Mouse (Mus musculus): ENCODE results near the gene Mtmr4. TPM values are rescaled to one million over a fixed set of nuclear protein-coding genes. Genes with fewer than 3 reads are reported as not detected.

The Mtmr4 gene
- polyA plus RNA-seq, 1 experiment from 2014 or later: 14.3 TPM

DNA sequence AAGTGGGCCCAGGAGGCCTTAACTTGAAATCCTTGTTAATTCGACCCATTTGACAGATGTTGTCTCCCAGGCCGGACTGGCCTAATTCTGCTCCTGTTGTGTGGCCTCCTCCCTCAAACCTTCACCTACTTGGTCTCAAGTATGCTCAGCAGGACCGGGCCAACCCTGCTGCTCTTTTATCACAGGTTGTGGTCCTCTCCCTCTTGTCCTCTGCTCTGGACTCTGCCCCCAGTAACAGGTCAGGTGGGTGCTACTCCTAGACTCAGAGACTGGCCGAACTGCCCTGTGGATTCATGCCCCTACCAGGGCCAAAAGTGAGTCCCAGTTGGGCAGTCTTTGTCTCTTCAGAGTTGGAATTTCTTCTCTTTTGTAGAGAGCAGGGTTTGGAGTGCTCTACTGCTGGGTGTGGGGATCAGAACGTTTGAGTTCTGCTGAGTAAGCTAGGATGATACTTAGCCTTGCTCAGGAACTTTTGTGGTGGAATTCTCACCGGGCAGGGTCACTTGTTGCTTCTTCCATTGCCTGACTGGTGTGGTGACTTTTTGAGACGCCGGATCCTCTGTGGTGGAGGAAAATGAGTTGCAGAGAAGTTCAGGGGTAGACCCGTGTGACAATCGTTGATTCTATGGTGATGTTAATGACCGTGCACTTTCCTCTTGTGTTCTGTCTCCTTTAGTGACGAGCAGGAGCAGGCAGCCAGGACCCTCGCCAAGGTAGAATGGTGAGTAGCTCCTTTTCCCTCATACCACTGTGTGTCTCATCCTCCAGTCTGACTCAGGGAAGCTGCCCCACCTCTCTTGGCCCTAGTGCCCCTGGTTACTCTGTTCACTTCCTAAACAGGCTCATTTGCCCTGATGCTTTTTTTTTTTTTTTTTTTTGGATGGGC lies 994 bp downstream of the Mtmr4 start:
- peaks cover 23 to 43% of the 10 kb centered on the region in 2 experiments for H3K4me1 ChIP-seq (ENCODE audit: control insufficient read depth in 2 of 2, insufficient read depth in 2 of 2, low read length in 2 of 2)
- H3K4me2 ChIP-seq (ENCODE audit: low read length): peak overlapping the region; percentile 76
- peak overlapping the region; percentile 76 to 86 for H3K4me3 ChIP-seq (ENCODE audit: control insufficient read depth in 1 of 2, insufficient read depth in 1 of 2, low read depth in 1 of 2, low read length in 2 of 2)
- 40% methylated on average over 13 of the region's 13 CpGs for WGBS
- peak overlapping the region; percentile 84 to 92 for H3K27ac ChIP-seq (replicated peaks in 1 of 2; ENCODE audit: control insufficient read depth in 1 of 2, insufficient read depth in 1 of 2, low read depth in 2 of 2, low read length in 2 of 2)
- H3K36me3 ChIP-seq (ENCODE audit: control insufficient read depth, insufficient read depth, low read length): peaks cover 24% of the 10 kb centered on the region
- peak overlapping the region; percentile 84 for H3K9ac ChIP-seq (ENCODE audit: low read length)
- H3K9me3 ChIP-seq (ENCODE audit: control insufficient read depth, low read length): no peaks in the 10 kb centered on the region
- no peaks in the 10 kb centered on the region for H3K27me3 ChIP-seq (ENCODE audit: control insufficient read depth, insufficient read depth, low read length)
- ATAC-seq (ENCODE audit: insufficient number of reproducible peaks, insufficient read depth, low FRiP score, low read depth): no peak

DNA sequence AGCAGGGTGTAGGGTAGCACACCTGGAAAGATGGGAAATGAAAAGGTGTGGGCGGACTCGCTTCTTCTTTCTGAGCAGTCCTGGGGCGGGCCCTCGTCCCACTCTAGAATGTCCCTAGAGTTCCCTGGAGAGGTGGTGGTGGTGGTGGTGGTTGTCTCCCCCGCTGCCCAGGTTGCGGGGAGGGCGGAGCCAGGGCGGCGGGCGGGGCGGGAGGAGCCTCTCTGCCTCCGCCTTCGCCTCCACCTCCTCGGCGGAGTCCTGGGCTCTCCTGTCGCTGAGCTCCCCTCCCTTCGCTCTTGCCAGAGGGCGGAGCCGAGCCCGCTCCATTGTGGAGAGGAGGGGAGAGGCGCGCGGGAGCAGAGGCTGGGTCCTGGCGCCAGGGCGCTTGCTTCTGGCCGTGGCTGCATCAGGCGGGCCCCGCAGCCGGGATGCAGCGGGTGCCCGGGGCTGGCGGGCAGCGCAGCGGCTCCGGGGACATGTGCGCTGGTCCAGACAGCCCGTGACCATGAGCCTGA lies 3.4 kb downstream of the Mtmr4 start:
- WGBS: 1% methylated on average over 34 of the region's 37 CpGs

DNA sequence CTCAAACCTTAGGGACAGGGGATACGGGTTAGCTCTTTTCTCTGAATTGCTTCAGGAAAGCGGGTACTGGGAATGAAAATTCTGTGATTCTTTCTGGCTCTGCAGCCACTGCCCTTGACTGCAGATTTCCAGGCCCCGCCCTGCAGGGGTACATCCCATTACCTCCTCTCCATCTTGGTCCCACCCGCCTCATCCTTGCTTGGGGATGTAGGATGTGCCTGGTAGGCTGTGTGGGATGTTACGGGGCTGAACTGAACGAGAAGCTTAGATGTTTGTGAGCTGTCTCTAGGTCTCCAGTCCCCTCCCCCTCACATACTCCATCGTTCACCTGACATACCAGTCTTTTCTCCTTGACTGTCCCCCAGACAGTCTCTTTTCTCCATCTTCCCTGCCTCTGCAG lies 4.0 kb downstream of the Mtmr4 start:
- no peaks in the 10 kb centered on the region for H3K27me3 ChIP-seq (ENCODE audit: control insufficient read depth, insufficient read depth, low read length)
- peak overlapping the region in 1 of 2 experiments; percentile 57; a peak in 1 of 4 replicates for H3K27ac ChIP-seq (replicated peaks in 1 of 2; ENCODE audit: control insufficient read depth in 1 of 2, insufficient read depth in 1 of 2, low read depth in 2 of 2, low read length in 2 of 2)
- ATAC-seq (ENCODE audit: insufficient number of reproducible peaks, insufficient read depth, low FRiP score, low read depth): no peak
- H3K9ac ChIP-seq (ENCODE audit: low read length): peak overlapping the region; percentile 84
- H3K9me3 ChIP-seq (ENCODE audit: control insufficient read depth, low read length): no peaks in the 10 kb centered on the region
- peaks cover 17 to 29% of the 10 kb centered on the region in 2 experiments for H3K4me1 ChIP-seq (ENCODE audit: control insufficient read depth in 2 of 2, insufficient read depth in 2 of 2, low read length in 2 of 2)
- peak overlapping the region; percentile 67 to 74 for H3K4me3 ChIP-seq (ENCODE audit: control insufficient read depth in 1 of 2, insufficient read depth in 1 of 2, low read depth in 1 of 2, low read length in 2 of 2)
- peaks cover 54% of the 10 kb centered on the region for H3K36me3 ChIP-seq (ENCODE audit: control insufficient read depth, insufficient read depth, low read length)
- peak overlapping the region; percentile 93 for H3K4me2 ChIP-seq (ENCODE audit: low read length)
- WGBS: 13% methylated on average over 7 of the region's 7 CpGs

More for the DNA sequence above, 3.4 kb downstream of the Mtmr4 start:
- peak; percentile 57 for ATAC-seq (ENCODE audit: insufficient number of reproducible peaks, insufficient read depth, low FRiP score, low read depth)
- Histone ChIP-seq H3K4me3 (ENCODE audit: control insufficient read depth in 1 of 2, insufficient read depth in 1 of 2, low read depth in 1 of 2, low read length in 2 of 2) (peak overlapping the region; percentile 67 to 74), H3K4me2 (ENCODE audit: low read length) (peak overlapping the region; percentile 93), H3K9ac (ENCODE audit: low read length) (peak overlapping the region; percentile 84), H3K36me3 (ENCODE audit: control insufficient read depth, insufficient read depth, low read length) (peaks cover 48% of the 10 kb centered on the region), H3K27ac (replicated peaks in 1 of 2; ENCODE audit: control insufficient read depth in 1 of 2, insufficient read depth in 1 of 2, low read depth in 2 of 2, low read length in 2 of 2) (peak overlapping the region in 1 of 2 experiments; percentile 57; a peak in 2 of 4 replicates), H3K9me3 (ENCODE audit: control insufficient read depth, low read length) (no peaks in the 10 kb centered on the region), H3K4me1 (ENCODE audit: control insufficient read depth in 2 of 2, insufficient read depth in 2 of 2, low read length in 2 of 2) (peaks cover 17 to 33% of the 10 kb centered on the region in 2 experiments), H3K27me3 (ENCODE audit: control insufficient read depth, insufficient read depth, low read length) (no peaks in the 10 kb centered on the region)

DNA sequence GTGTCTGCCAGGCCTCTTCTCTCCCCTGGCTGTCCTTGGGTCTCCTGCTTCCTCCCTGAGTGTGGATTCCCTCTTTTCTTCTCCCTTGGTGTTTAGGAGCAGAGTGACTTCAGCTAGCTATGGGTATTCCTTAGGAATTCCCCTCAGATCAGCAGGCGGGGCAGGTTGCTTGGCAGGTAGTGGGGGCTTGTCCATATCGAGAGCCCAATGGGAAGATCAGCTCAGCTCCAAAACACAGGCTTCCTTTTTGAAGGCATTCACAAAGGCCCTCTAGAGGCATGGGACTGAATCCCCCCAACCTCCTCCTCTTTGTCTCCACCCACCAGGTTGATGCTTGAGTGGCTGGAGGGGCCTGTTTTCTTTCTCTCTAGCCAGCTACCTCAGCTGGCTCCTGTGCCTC lies 4.5 kb downstream of the Mtmr4 start:
- Histone ChIP-seq H3K4me1 (ENCODE audit: control insufficient read depth in 2 of 2, insufficient read depth in 2 of 2, low read length in 2 of 2) (peaks cover 17 to 29% of the 10 kb centered on the region in 2 experiments), H3K27me3 (ENCODE audit: control insufficient read depth, insufficient read depth, low read length) (no peaks in the 10 kb centered on the region), H3K9ac (ENCODE audit: low read length) (peak overlapping the region; percentile 84), H3K9me3 (ENCODE audit: control insufficient read depth, low read length) (no peaks in the 10 kb centered on the region), H3K4me3 (ENCODE audit: control insufficient read depth in 1 of 2, insufficient read depth in 1 of 2, low read depth in 1 of 2, low read length in 2 of 2) (no peak overlapping the region), H3K36me3 (ENCODE audit: control insufficient read depth, insufficient read depth, low read length) (peaks cover 59% of the 10 kb centered on the region), H3K4me2 (ENCODE audit: low read length) (peak overlapping the region; percentile 93), H3K27ac (replicated peaks in 1 of 2; ENCODE audit: control insufficient read depth in 1 of 2, insufficient read depth in 1 of 2, low read depth in 2 of 2, low read length in 2 of 2) (no peak overlapping the region)
- no peak for ATAC-seq (ENCODE audit: insufficient number of reproducible peaks, insufficient read depth, low FRiP score, low read depth)
- WGBS: 54% methylated on average over 2 of the region's 2 CpGs

DNA sequence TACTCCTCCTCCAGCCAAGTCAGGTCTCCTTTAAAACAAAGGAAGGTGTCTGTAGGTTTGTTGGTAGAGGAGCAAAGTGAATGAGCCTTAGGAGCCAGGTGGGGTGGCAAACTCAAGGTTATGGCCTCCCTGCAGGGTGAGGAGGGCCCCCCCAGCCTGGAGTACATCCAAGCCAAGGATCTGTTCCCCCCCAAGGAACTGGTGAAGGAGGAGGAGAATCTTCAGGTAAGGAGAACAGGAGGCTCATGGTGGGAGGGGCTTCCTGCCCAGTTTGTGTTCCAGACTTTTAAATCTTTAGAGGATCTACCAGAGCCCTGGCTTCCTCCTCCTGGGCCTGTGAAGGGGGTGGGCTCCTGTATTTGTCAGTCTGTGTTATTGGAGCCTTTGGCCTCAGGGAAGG lies 5.1 kb downstream of the Mtmr4 start:
- Histone ChIP-seq H3K4me3 (ENCODE audit: control insufficient read depth in 1 of 2, insufficient read depth in 1 of 2, low read depth in 1 of 2, low read length in 2 of 2) (no peak overlapping the region), H3K27me3 (ENCODE audit: control insufficient read depth, insufficient read depth, low read length) (no peaks in the 10 kb centered on the region), H3K9me3 (ENCODE audit: control insufficient read depth, low read length) (no peaks in the 10 kb centered on the region), H3K27ac (replicated peaks in 1 of 2; ENCODE audit: control insufficient read depth in 1 of 2, insufficient read depth in 1 of 2, low read depth in 2 of 2, low read length in 2 of 2) (no peak overlapping the region), H3K9ac (ENCODE audit: low read length) (no peak overlapping the region), H3K4me2 (ENCODE audit: low read length) (no peak overlapping the region), H3K4me1 (ENCODE audit: control insufficient read depth in 2 of 2, insufficient read depth in 2 of 2, low read length in 2 of 2) (peaks cover 17 to 29% of the 10 kb centered on the region in 2 experiments), H3K36me3 (ENCODE audit: control insufficient read depth, insufficient read depth, low read length) (peaks cover 65% of the 10 kb centered on the region)
- no peak for ATAC-seq (ENCODE audit: insufficient number of reproducible peaks, insufficient read depth, low FRiP score, low read depth)

DNA sequence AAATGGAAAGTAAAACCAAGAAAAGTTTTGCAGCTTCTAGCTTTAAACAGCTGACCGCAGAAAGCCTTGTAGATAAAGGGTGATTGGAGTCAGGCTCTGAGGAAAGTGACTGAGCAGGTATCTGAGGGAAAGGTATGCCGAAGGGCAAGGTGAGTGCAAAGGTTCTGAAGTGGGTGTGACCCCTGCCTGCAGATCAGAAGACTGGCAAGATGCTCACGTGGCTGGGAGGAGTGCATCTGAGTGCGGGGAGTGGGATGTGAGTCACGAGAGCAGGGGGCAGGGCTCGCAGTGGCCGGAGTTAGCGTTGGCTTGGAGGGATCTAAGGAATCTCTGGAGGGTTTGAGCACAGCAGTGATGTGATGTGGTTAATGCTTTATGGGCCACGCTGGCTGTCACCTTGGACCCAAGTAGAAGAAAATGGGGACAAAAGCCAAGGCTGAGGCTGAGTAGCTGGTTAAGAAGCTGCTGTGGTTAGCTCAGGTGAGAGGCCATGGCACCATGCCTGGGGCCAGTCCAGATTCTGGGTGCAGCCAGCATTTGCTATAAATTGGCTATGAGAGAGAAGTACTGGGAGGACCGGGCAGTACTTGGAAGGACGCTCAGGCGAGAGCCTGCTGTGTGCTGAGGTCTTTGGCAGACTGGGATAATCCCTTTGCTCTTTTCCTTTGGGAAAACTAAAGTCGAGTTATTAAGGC lies 7.6 kb downstream of the Mtmr4 start:
- Histone ChIP-seq H3K27me3 (ENCODE audit: control insufficient read depth, insufficient read depth, low read length) (no peaks in the 10 kb centered on the region), H3K4me2 (ENCODE audit: low read length) (no peak overlapping the region), H3K9ac (ENCODE audit: low read length) (no peak overlapping the region), H3K9me3 (ENCODE audit: control insufficient read depth, low read length) (no peaks in the 10 kb centered on the region), H3K36me3 (ENCODE audit: control insufficient read depth, insufficient read depth, low read length) (peaks cover 80% of the 10 kb centered on the region), H3K27ac (replicated peaks in 1 of 2; ENCODE audit: control insufficient read depth in 1 of 2, insufficient read depth in 1 of 2, low read depth in 2 of 2, low read length in 2 of 2) (no peak overlapping the region), H3K4me3 (ENCODE audit: control insufficient read depth in 1 of 2, insufficient read depth in 1 of 2, low read depth in 1 of 2, low read length in 2 of 2) (no peak overlapping the region), H3K4me1 (ENCODE audit: control insufficient read depth in 2 of 2, insufficient read depth in 2 of 2, low read length in 2 of 2) (peaks cover 9 to 17% of the 10 kb centered on the region in 2 experiments)
- WGBS: 88% methylated on average over 13 of the region's 13 CpGs
- no peak for ATAC-seq (ENCODE audit: insufficient number of reproducible peaks, insufficient read depth, low FRiP score, low read depth)

DNA sequence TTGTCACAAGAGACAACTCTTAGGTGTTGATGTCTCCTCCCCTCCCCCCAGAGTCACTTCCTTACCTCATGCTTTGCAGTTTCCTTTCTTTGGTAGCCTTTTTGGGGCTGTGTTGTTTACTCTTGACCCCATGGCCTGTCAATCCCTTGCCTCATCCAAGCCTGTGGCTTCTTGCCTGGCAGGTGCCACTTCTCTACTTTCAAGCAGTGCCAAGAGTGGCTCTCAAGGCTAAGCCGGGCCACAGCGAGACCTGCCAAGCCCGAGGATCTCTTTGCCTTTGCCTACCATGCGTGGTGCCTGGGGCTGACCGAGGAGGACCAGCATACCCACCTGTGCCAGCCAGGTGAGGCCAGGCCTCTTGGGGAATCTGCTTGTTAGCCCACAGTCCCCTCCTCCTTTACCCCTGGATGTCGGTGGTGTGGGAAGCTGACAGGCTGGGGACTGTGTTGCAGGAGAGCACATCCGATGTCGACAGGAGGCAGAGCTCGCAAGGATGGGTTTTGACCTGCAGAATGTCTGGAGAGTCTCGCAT lies 8.4 kb downstream of the Mtmr4 start:
- no peak for ATAC-seq (ENCODE audit: insufficient number of reproducible peaks, insufficient read depth, low FRiP score, low read depth)
- peaks cover 88% of the 10 kb centered on the region for H3K36me3 ChIP-seq (ENCODE audit: control insufficient read depth, insufficient read depth, low read length)
- peaks cover 6 to 10% of the 10 kb centered on the region in 2 experiments for H3K4me1 ChIP-seq (ENCODE audit: control insufficient read depth in 2 of 2, insufficient read depth in 2 of 2, low read length in 2 of 2)
- H3K9ac ChIP-seq (ENCODE audit: low read length): no peak overlapping the region
- 84% methylated on average over 10 of the region's 10 CpGs for WGBS
- H3K9me3 ChIP-seq (ENCODE audit: control insufficient read depth, low read length): no peaks in the 10 kb centered on the region
- no peak overlapping the region for H3K4me3 ChIP-seq (ENCODE audit: control insufficient read depth in 1 of 2, insufficient read depth in 1 of 2, low read depth in 1 of 2, low read length in 2 of 2)
- H3K27ac ChIP-seq (replicated peaks in 1 of 2; ENCODE audit: control insufficient read depth in 1 of 2, insufficient read depth in 1 of 2, low read depth in 2 of 2, low read length in 2 of 2): no peak overlapping the region
- H3K27me3 ChIP-seq (ENCODE audit: control insufficient read depth, insufficient read depth, low read length): no peaks in the 10 kb centered on the region
- H3K4me2 ChIP-seq (ENCODE audit: low read length): no peak overlapping the region

All from heart, embryonic 14.5 days (tissue).